Mouse (Mus musculus) hematopoietic stem cell, adult 5-6 weeks (primary cell): Measurements from ENCODE around the gene Mbd3l2. TPM values are rescaled to one million over a fixed set of nuclear protein-coding genes. Genes with fewer than 3 reads are reported as not detected.
"Not testable (repeated sequence)": the region's sequence is repeated elsewhere in the genome, so short reads cannot be mapped to it uniquely, and the experiment has no call there.

Experiments
- ATAC-seq, 2 experiments: fragments of 125-278 bp in 1 of 2; replicated peaks in 1 of 2; 2 replicates each; pipeline ENCODE4 v1.8.0; 2016 to 2017; ENCODE audit warnings: inconsistent platforms in 2 of 2, mild to moderate bottlenecking in 2 of 2, moderate number of reproducible peaks in 2 of 2, low read depth in 1 of 2, moderate TSS enrichment in 1 of 2; ENCODE audit not compliant: low FRiP score in 2 of 2, poor library complexity in 2 of 2, severe bottlenecking in 2 of 2, insufficient read depth in 1 of 2, low TSS enrichment in 1 of 2
- total RNA-seq: library from RNA; stranded (forward); fragments of 172-1452, 232-1000 nt; gene quantifications from 2 replicates; pipeline ENCODE4 v1.2.3, GENCODE M21; 2017

Gene Mbd3l2
- total RNA-seq = 0.45 TPM in 1 of 2 replicates, not detected in the other

DNA sequence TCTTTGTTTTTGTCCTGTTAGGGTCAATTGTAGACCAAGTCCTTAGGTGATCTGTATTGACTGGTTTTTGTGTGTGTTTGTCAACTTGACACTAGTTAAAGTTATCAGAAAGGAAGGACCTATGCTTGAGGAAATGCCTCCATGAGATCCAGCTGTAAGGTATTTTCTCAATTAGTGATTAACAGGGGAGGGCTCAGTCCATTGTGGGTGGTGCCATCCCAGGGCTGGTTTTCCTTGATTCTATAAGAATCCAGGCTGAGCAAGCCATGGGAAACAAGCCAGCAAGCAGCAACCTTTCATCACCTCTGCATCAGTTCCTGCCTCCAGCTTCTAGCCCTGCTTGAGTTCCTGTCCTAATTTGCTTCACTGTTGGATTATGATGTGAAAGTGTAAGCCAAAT lies at the start of gene Mbd3l2:
Gene Mbd3l2 (plus strand): TSS at position 301 of the 400 bp plus-strand sequence.
- ATAC-seq = no peak

DNA sequence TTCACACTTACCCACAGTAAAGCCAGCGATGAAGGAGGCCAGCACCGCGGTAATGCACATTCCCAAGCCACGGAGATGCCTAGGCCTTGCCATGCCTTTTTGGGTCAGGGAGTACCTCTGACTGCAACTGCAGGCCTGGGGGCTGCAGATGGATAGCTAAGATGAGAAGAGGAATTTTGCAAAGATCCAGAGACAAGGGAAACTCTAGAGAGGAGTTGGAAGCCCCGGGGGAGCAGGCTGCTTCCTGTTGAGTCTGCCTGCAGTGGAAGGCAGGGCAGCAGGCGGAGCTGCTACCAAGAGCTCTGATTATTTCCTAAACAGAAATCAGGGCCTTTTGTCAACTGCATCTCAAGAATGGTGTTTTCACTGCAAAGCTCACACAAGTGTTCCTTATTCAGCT lies 44.7 kb upstream of the Mbd3l2 start:
- ATAC-seq = no peak

DNA sequence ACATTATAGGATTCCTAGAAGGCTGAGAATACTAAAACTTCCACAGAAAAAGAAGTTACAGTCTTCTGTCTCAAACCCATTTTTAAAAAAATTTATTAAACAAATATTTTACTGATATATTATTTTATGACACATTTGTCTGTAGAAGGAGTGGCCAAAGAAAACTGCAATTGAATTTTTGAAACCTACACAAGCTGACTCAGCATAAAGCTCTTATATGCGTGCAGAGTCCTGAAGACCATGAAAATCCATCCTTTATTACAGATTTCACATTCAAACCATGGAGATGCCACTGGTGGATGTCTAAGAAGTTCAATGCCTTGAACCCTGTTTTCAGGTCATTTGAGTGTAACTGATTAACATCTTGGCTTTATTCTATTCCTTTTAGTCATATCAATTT lies 30.8 kb upstream of the Mbd3l2 start:
- no peak for ATAC-seq

DNA sequence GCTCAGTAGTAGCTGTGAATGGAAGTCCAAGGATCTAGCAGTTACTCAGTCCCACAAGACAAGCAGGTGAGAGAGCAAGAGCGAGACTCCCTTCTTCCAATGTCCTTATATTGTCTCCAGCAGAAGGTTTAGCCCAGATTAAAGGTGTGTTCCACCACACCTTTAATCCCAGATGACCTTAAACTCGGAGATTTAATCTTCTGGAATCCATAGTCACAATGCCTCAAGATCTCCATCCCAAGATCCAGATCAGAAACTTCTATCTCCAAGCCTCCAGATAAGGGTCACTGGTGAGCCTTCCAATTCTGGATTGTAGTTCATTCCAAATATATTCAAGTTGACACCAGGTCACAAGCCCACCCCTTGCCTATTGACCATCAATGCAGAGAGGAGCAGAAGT lies 27.6 kb upstream of the Mbd3l2 start, which contains the start of gene Naalad2:
Gene Naalad2 (minus strand): TSS at position 101 of the 400 bp plus-strand sequence.
- not testable (repeated sequence) for ATAC-seq

DNA sequence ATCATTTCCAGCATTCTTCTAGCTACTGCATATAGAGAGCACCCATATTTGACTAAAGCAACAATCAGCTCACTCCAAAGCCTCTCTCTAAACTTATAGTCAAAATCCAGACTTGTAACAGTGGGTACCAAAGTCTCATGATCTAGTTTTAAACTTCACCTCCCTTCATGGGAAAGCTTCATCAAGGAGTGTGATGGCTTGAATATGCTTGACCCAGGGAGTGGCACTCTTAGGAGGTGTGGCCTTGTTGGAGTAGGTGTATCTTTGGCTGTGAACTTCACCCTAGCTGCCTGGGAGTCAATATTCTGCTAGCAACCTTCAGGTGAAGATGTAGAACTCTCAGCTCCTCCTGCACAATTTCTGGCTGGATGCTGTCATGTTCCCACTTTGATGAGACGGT lies 26.3 kb upstream of the Mbd3l2 start, which contains the start of gene Ubtfl1:
Gene Ubtfl1 (plus strand): TSS at position 301 of the 400 bp plus-strand sequence.
- ATAC-seq = no peak

DNA sequence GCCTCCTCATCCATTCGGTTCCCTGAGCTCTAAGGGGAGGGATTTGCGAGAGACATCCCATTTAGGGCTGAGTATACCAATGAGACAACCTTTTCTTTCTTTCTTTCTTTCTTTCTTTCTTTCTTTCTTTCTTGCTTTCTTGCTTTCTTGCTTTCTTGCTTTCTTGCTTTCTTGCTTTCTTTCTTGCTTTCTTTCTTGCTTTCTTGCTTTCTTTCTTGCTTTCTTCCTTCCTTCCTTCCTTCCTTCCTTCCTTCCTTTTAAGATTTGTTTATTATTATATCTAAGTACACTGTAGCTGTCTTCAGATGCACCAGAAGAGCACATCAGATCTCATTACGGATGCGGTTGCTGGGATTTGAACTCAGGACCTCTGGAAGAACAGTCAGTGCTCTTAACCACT lies 18.1 kb upstream of the Mbd3l2 start:
- not testable (repeated sequence) for ATAC-seq

DNA sequence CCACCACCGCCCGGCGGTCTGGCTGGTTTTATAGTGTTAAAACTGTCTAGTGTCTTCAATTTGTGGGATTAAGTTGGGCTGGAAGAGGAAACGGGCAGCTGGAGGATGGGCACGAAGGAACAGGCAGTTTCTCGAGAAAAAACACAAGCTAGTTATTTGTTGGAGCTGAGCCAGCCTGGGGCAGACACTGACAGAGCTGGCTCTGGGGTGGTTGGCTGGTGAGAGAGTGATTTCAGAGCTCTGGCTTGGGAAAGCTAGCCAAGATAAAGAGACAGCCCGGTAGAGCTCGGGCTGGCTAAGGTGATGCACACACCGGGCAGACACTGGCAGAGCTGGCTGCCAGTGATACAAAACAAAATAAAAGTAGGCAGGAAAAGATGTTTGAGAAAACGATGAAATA lies 1.2 kb downstream of the Mbd3l2 start:
- ATAC-seq = no peak

DNA sequence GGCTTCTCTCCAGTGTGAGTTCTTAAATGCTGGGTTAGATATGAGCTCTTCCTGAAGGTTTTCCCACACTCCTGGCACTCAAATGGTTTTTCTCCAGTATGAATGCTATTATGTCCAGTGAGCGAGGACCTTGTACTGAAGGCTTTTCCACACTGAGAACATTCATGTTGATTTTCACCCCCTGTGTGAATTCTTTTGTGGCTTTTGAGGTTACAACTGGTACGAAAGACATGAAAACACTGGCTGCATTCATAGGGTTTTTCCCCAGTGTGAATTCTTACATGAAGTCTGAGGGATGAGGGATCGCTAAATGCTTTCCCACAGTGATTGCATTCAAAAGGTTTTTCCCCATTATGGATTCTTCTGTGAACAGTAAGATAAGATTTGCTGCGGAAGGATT lies 26.1 kb downstream of the Mbd3l2 start:
- ATAC-seq = no peak

DNA sequence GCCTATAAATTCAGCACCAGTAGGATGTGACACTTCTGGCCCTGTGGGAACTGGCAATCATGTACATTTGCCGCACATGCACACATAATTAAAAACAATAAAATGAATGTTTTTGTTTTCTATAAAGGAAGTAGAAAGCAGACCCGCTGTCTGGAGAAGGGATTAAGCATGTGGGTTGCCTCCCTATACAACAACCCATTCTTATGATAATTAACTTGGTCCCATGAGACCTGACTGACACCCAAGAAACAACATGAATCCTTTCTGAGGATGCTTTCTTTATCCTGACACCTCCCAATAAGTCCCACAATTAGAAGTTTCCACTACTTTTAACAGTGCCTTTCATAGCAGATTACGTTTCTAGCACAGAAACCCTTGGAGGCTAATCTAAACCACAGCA lies 36.9 kb downstream of the Mbd3l2 start:
- ATAC-seq = no peak

DNA sequence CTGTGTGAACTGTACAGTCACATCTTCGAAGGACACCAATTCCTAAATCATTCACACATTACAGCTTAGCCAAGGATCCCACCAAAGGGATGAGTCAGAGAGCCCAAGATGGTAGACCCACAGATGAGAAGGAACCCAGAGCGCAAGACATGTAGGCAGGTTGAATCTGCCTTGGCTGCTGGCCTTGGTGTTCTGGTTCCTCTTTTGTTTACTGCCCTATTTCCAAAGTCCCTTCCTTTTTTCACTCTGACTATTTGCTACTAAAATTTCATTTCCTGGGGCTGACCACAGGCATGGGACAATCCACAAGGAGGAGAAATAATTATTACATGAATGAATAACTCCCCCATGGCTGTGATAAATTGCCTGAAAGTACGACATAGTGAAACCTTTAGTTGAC lies 37.6 kb downstream of the Mbd3l2 start:
- ATAC-seq = peak in 1 of 2 experiments; percentile 25; a peak in 1 of 4 replicates

DNA sequence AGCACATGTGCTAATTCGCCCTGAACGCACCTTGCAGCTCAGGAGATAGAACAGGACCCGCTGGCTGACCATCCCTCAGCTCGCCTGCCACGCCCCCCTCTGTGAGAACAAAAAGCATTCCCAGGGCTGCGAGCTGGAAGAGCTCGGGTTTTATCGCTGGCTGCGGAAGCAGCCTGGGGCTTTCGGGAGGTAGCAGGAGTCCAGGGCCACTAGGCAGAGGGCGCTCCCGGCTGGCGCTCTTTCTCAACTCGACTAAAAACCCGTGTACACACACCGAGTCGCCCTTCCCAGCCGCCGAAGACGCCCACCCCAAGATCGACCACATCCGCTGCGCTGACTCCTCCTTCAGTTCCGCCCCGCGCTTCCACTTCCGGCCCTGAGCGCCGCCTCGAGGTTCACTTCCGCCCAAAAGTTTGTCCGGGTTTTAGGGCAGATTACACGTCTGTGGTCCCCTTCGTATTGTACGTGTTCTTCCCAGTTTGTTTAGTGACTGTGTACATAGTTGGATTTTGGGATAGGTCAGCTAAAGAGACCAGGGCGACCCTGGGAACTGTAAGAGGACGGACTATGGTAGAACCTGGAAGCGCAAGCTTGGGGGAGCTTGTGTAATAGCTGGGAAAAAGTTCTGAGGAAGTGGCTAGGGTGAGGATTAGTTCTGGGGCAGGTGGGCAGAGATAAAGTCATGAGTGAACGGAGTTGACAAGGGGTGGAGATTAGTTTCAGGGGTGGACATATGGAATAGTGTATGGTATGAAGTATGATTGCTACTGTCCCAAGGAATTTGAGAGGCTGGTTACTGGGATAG lies 43.1 kb downstream of the Mbd3l2 start:
- ATAC-seq = peak; percentile 97 to 98

DNA sequence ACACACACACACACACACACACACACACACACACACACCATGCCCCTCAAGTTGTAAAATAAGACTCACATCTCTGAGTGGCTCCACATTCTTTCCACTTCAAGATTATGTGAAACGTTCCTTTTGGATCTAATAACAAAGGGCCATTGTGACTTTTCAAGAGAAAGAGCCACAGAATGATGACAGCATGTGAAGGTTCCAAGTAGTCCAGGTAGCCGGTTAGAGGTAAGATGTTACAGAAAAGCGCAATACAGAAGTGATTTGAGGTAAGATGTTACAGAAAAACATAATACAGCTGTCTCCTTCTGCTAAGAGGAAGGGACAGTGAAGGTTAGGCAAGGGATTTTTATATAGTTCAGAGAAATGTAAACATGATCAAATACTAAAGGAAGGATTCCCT lies 47.7 kb downstream of the Mbd3l2 start, which contains the start of the genes Zfp558 and Mbd3l1:
Gene Zfp558 (minus strand): TSS at position 101 of the 400 bp plus-strand sequence.
Gene Mbd3l1 (plus strand): TSS at position 192 of the 400 bp plus-strand sequence.
- no peak for ATAC-seq

Other genes with a start within 250 kb of the Mbd3l2 start
- 137 and 175 TPM in 2 replicates for gene Chordc1, start 138.5 kb upstream of the Mbd3l2 start, total RNA-seq
- gene Naalad2, start 27.7 kb upstream of the Mbd3l2 start, total RNA-seq = not detected in 2 replicates
- not detected in 2 replicates for gene Ubtfl1, start 26.2 kb upstream of the Mbd3l2 start, total RNA-seq
- 2.1 and 4.8 TPM in 2 replicates for gene Zfp558, start 47.6 kb downstream of the Mbd3l2 start, total RNA-seq
- not detected in 2 replicates for gene Mbd3l1, start 47.7 kb downstream of the Mbd3l2 start, total RNA-seq
- not detected in 2 replicates for gene Muc16, start 243.9 kb downstream of the Mbd3l2 start, total RNA-seq